Mouse (Mus musculus) neural tube, postnatal 0 days (tissue): ENCODE results near the gene H2afb1. TPM values are rescaled to one million over a fixed set of nuclear protein-coding genes. Genes with fewer than 3 reads are reported as not detected.

Source experiments
- polyA plus RNA-seq: library from polyadenylated mRNA; unstranded; fragments of >200 nt; fragmentation: Nextera tagmentation; extraction: Ambion mirVana; gene quantifications from 2 replicates; pipeline ENCODE4 v1.2.1, GENCODE M21; 2015

The H2afb1 gene
- not detected in 2 replicates for polyA plus RNA-seq

GRCm38 (mm10) chrX:117014457-117014856 lies at the start of gene H2afb1:
H2afb1 (plus strand) TSS chrX:117014757.

